Mouse (Mus musculus): ENCODE measurements around the gene E130309D02Rik. TPM values are rescaled to one million over a fixed set of nuclear protein-coding genes. Genes with fewer than 3 reads are reported as not detected.

Gene E130309D02Rik
- total and polyA plus RNA-seq, 3 experiments = 13.1 to 17.5 (median 16.9) TPM

- Histone ChIP-seq H3K27ac (no peak overlapping the region), H3K79me2 (replicated peaks; ENCODE audit: control insufficient read depth, insufficient read depth, low read length) (no peaks in the 10 kb centered on the region), H3K4me1 (ENCODE audit: control insufficient read depth, insufficient read depth, low read length) (no peaks in the 10 kb centered on the region), H3K4me3 (no peak overlapping the region), H3K9ac (ENCODE audit: low read depth, low read length) (no peak overlapping the region), H3K36me3 (ENCODE audit: control insufficient read depth, insufficient read depth, low read length) (no peaks in the 10 kb centered on the region), H3K27me3 (ENCODE audit: control insufficient read depth, insufficient read depth, low read length) (peaks cover 5% of the 10 kb centered on the region; the same call in 1 of the 2 replicates)
- intact Hi-C loops (cut with DNase I) = no loop called here
- DNase-seq = no peak
- WGBS = 3% methylated on average over 28 of the region's 28 CpGs
- TF ChIP-seq EP300 (IDR thresholded peaks at IDR 0.05; ENCODE audit: insufficient read depth, low read depth, low read length) (no peak), POLR2A (IDR thresholded peaks at IDR 0.05; ENCODE audit: insufficient read depth, low read depth, low read length) (no peak), CTCF (IDR thresholded peaks at IDR 0.05) (no peak)
These were observed 42.4 kb upstream of the E130309D02Rik start for GRCm38 (mm10) chr5:143357564-143357963.

GRCm38 (mm10) chr5:143356686-143357388, 41.7 kb upstream of the E130309D02Rik start, which contains the start of gene Grid2ip:
Grid2ip (plus strand) TSS chr5:143357338.
- no peak within 1 kb of the TSS for H3K9ac ChIP-seq (ENCODE audit: low read depth, low read length)
- H3K27ac ChIP-seq = no peak within 1 kb of the TSS
- no peaks in the 10 kb centered on the region for H3K4me1 ChIP-seq (ENCODE audit: control insufficient read depth, insufficient read depth, low read length)
- H3K4me3 ChIP-seq = no peak within 1 kb of the TSS
- 21% methylated on average over 17 of the region's 17 CpGs for WGBS
- intact Hi-C loops (cut with DNase I) = no loop called here
- no peak for DNase-seq
- TF ChIP-seq CTCF (IDR thresholded peaks at IDR 0.05) (no peak), POLR2A (IDR thresholded peaks at IDR 0.05; ENCODE audit: insufficient read depth, low read depth, low read length) (no peak), EP300 (IDR thresholded peaks at IDR 0.05; ENCODE audit: insufficient read depth, low read depth, low read length) (no peak)
- no peaks in the 10 kb centered on the region for H3K79me2 ChIP-seq (replicated peaks; ENCODE audit: control insufficient read depth, insufficient read depth, low read length)
- peaks cover 5% of the 10 kb centered on the region; the same call in 1 of the 2 replicates for H3K27me3 ChIP-seq (ENCODE audit: control insufficient read depth, insufficient read depth, low read length)
- H3K36me3 ChIP-seq (ENCODE audit: control insufficient read depth, insufficient read depth, low read length) = no peaks in the 10 kb centered on the region

GRCm38 (mm10) chr5:143356017-143356416, 40.9 kb upstream of the E130309D02Rik start:
- H3K27me3 ChIP-seq (ENCODE audit: control insufficient read depth, insufficient read depth, low read length) = peaks cover 5% of the 10 kb centered on the region; the same call in 1 of the 2 replicates
- H3K27ac ChIP-seq = no peak overlapping the region
- DNase-seq = no peak
- intact Hi-C loops (cut with DNase I) = no loop called here
- no peak overlapping the region for H3K9ac ChIP-seq (ENCODE audit: low read depth, low read length)
- H3K4me1 ChIP-seq (ENCODE audit: control insufficient read depth, insufficient read depth, low read length) = no peaks in the 10 kb centered on the region
- H3K4me3 ChIP-seq = no peak overlapping the region
- H3K36me3 ChIP-seq (ENCODE audit: control insufficient read depth, insufficient read depth, low read length) = no peaks in the 10 kb centered on the region
- WGBS = 42% methylated on average over 5 of the region's 5 CpGs
- no peaks in the 10 kb centered on the region for H3K79me2 ChIP-seq (replicated peaks; ENCODE audit: control insufficient read depth, insufficient read depth, low read length)
- TF ChIP-seq CTCF (IDR thresholded peaks at IDR 0.05) (no peak), POLR2A (IDR thresholded peaks at IDR 0.05; ENCODE audit: insufficient read depth, low read depth, low read length) (no peak), EP300 (IDR thresholded peaks at IDR 0.05; ENCODE audit: insufficient read depth, low read depth, low read length) (no peak)

DNA sequence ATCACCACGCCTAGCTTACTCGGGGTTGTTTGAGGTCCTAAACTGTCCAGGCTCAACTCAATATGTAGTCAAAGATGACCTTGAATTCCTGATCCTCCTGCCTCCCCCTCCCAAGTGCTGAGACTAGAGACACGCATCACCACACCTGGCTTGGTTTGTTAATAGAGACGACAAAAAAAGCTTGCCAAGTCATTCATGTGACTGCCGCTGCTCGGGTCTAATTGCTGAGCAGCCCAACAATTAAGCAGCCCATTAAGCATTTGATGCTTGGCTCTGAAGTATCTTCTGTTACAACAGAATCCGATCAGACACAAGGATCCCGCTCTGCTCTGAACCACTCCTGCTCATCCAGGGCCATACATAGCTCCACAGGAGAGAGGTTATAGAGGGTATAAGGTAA, 31.2 kb upstream of the E130309D02Rik start:
- Histone ChIP-seq H3K27me3 (ENCODE audit: control insufficient read depth, insufficient read depth, low read length) (no peaks in the 10 kb centered on the region), H3K4me3 (no peak overlapping the region), H3K79me2 (replicated peaks; ENCODE audit: control insufficient read depth, insufficient read depth, low read length) (no peaks in the 10 kb centered on the region), H3K36me3 (ENCODE audit: control insufficient read depth, insufficient read depth, low read length) (no peaks in the 10 kb centered on the region), H3K4me1 (ENCODE audit: control insufficient read depth, insufficient read depth, low read length) (no peaks in the 10 kb centered on the region), H3K9ac (ENCODE audit: low read depth, low read length) (no peak overlapping the region), H3K27ac (no peak overlapping the region)
- TF ChIP-seq CTCF (IDR thresholded peaks at IDR 0.05) (no peak), POLR2A (IDR thresholded peaks at IDR 0.05; ENCODE audit: insufficient read depth, low read depth, low read length) (no peak), EP300 (IDR thresholded peaks at IDR 0.05; ENCODE audit: insufficient read depth, low read depth, low read length) (no peak)
- no peak for DNase-seq
- intact Hi-C loops (cut with DNase I) = no loop called here
- 78% methylated on average over 8 of the region's 8 CpGs for WGBS

DNA sequence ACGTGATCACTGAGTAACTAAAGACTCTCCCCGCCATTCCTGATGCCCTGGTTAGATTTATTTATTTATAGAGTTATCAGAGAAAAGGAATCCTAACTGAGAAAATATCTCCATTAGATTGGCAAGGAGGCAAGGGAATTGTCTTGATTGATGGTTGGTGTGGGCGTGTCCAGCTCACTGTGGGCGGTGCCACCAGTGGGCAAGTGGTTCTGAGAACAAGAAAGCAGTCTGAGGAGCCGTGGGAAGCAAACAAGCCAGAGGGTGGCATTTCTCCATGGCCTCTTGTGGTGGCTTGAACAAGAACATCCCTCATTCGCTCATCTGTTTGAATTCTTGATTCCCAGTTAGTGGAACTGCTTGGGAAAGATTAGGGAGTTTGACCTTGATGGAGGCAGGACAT, 24.4 kb upstream of the E130309D02Rik start:
- intact Hi-C loops (cut with DNase I) = no loop called here
- WGBS = 53% methylated on average over 6 of the region's 6 CpGs
- Histone ChIP-seq H3K9ac (ENCODE audit: low read depth, low read length) (no peak overlapping the region), H3K4me3 (no peak overlapping the region), H3K36me3 (ENCODE audit: control insufficient read depth, insufficient read depth, low read length) (no peaks in the 10 kb centered on the region), H3K79me2 (replicated peaks; ENCODE audit: control insufficient read depth, insufficient read depth, low read length) (no peaks in the 10 kb centered on the region), H3K27me3 (ENCODE audit: control insufficient read depth, insufficient read depth, low read length) (no peaks in the 10 kb centered on the region), H3K27ac (no peak overlapping the region), H3K4me1 (ENCODE audit: control insufficient read depth, insufficient read depth, low read length) (no peaks in the 10 kb centered on the region)
- no peak for DNase-seq
- TF ChIP-seq EP300 (IDR thresholded peaks at IDR 0.05; ENCODE audit: insufficient read depth, low read depth, low read length) (no peak), POLR2A (IDR thresholded peaks at IDR 0.05; ENCODE audit: insufficient read depth, low read depth, low read length) (no peak), CTCF (IDR thresholded peaks at IDR 0.05) (no peak)

GRCm38 (mm10) chr5:143336559-143336958, 21.4 kb upstream of the E130309D02Rik start:
- no peak overlapping the region for H3K4me3 ChIP-seq
- H3K4me1 ChIP-seq (ENCODE audit: control insufficient read depth, insufficient read depth, low read length) = no peaks in the 10 kb centered on the region
- H3K79me2 ChIP-seq (replicated peaks; ENCODE audit: control insufficient read depth, insufficient read depth, low read length) = no peaks in the 10 kb centered on the region
- TF ChIP-seq POLR2A (IDR thresholded peaks at IDR 0.05; ENCODE audit: insufficient read depth, low read depth, low read length) = no peak
- 0 out of 2 replicates have a peak, but pooled peaks have one; percentile 12 for TF ChIP-seq CTCF (IDR thresholded peaks at IDR 0.05)
- no peak overlapping the region for H3K27ac ChIP-seq
- H3K9ac ChIP-seq (ENCODE audit: low read depth, low read length) = no peak overlapping the region
- DNase-seq = no peak
- 61% methylated on average over 6 of the region's 6 CpGs for WGBS
- no peaks in the 10 kb centered on the region for H3K36me3 ChIP-seq (ENCODE audit: control insufficient read depth, insufficient read depth, low read length)
- intact Hi-C loops (cut with DNase I) = no loop called here
- H3K27me3 ChIP-seq (ENCODE audit: control insufficient read depth, insufficient read depth, low read length) = no peaks in the 10 kb centered on the region

Measured in heart, adult 2 months (tissue).